Mouse (Mus musculus): ENCODE data around the gene Ttc24.

The Ttc24 gene

DNA sequence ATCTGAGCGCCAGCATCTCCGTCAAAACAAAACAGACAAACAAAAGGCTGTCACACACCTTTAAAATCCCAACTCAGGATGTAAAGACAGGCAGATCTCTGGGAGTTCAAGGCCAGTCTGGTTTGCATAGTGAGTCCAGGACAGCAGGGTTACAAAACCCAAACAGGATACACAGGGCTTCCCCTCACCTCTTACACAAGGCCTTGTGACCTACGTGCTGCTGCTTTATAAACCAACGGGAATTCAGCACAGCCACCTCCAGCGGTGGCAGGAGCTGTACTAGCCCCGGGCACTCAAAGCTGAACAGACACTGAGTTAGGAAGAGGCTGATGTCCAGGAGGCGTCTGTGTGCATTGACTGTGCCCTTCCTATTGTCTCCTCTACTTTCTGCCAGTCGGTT lies 663 bp downstream of the Ttc24 start:
- no peak for DNase-seq (ENCODE audit: low spot score)

GRCm38 (mm10) chr3:88074766-88075165 lies 3.3 kb downstream of the Ttc24 start:
- no peak for DNase-seq (ENCODE audit: low spot score)

- DNase-seq (ENCODE audit: low spot score), result no peak
Observed at GRCm38 (mm10) chr3:88074351-88074750, 3.8 kb downstream of the Ttc24 start.

DNA sequence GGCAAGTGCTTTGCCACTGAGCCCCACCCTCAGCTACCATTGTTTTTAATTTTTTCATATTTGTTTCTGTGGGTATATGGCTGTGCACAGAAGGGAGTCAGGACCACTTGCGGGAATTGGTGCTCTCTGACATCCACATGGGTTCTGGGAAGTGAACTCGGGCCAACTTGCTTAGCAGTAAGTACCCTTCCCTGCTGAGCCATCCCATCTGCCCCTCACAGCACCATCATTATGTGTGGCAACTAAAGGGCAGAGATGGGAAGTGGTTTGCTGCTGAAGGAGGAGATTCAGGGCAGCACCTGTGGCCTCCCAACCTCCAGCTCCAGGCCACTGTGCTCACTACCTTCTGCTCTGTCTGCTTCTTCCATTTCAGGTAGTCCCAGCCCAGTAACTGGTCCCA lies 4.5 kb downstream of the Ttc24 start:
- no peak for DNase-seq (ENCODE audit: low spot score)

DNA sequence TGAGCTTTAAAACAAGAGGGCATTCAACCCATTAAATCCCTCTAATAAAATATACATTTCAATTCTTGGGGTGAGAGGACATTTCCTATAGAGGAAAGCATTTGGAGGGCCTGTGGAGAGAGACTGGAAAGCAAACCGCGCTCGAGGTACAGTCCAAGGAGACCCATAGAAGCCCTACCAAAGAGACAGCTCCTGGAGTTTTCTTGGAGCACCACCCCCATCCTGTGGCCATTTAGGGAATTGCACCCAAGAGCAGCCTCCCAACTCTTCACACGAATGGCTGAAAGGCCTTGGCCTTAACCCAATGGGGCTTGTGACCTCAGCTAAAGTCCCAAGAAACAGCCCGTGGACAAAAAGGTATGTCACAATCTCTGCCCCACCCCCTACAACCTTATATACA lies 6.3 kb downstream of the Ttc24 start:
- DNase-seq (ENCODE audit: low spot score), result peak; percentile 76

DNA sequence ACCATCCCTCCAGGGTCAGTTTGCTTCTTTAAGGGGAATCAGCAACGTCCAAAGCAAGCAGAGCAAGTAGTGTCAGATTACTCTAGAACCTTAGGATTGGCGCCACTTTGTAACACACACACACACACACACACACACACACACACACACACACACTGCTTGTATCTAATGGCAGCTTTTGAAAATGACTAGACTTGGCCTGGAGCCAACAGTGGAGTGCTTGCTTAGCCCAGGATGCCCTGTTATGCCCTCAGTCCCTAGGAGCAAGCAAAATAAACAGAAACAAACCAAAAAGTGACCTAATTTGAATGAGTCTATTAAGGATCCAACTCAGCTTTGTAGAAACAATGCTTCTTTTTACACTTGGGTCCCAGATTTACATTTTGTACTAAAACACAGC lies 9.7 kb downstream of the Ttc24 start:
- no peak for DNase-seq (ENCODE audit: low spot score)

- peak; percentile 95 for DNase-seq (ENCODE audit: low spot score)
Observed at GRCm38 (mm10) chr3:88057902-88058696, 20.0 kb downstream of the Ttc24 start, which contains the start of gene Naxe. Gene Naxe (minus strand): TSS chr3:88058495.

- no peak for DNase-seq (ENCODE audit: low spot score)
Observed at GRCm38 (mm10) chr3:88057030-88057429, 21.1 kb downstream of the Ttc24 start.

GRCm38 (mm10) chr3:88049532-88049931 lies 28.6 kb downstream of the Ttc24 start:
- no peak for DNase-seq (ENCODE audit: low spot score)

GRCm38 (mm10) chr3:88042661-88043421 lies 35.3 kb downstream of the Ttc24 start, which contains the start of gene Gpatch4:
Gene Gpatch4 (plus strand): TSS chr3:88043108.
- peak; percentile 97 for DNase-seq (ENCODE audit: low spot score)

DNA sequence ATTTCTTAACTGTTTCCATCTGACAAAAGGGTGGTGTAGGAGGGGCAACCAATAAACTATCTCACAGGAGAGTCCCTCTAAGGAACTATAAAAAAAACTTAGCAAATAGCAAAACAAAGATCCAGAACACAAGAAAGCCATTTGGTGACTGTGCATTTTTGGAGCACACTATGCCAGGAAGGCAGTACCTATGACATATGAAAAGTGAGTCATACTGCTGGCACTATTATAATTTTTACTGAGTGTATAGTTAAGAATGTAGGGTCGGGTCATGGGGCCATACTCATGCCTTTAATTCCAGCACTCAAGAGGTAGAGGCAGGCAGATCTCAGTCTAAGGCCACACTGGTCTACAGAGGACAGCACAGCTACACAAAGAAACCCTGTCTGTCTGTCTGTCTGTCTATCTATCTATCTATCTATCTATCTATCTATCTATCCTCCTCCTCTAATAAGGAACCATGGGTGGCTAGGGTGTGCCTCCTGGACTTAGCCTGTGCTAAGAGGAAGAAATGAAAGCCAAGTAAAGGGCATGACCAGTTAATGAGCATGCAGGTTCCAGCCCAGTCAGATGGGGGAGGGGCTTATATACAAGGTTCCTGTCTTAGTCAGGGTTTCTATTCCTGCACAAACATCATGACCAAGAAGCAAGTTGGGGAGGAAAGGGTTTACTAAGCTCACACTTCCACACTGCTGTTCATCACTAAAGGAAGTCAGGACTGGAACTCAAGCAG lies 42.4 kb downstream of the Ttc24 start:
- no peak for DNase-seq (ENCODE audit: low spot score)

DNA sequence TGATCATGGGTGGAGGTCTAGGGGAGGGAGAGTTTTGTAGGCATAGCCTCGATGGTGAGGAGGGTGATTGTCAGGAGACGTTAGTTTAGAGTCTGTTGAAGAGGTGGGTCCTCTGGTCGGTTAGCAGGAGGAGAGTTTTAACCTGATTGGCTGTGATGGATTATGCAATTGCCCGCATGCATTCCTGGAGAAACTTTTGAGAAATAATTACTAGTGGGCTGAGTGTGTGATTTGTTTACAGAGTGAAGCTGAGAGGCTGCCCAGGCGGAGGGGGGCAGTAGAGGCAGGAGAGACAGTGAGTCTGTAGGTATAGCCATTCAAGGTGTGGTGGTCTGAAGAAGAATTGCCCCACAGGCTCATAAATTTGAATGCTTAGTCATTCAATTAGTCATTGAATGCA lies 44.6 kb downstream of the Ttc24 start:
- no peak for DNase-seq (ENCODE audit: low spot score)

GRCm38 (mm10) chr3:88030608-88031395 lies 47.3 kb downstream of the Ttc24 start:
- DNase-seq (ENCODE audit: low spot score), result no peak

DNA sequence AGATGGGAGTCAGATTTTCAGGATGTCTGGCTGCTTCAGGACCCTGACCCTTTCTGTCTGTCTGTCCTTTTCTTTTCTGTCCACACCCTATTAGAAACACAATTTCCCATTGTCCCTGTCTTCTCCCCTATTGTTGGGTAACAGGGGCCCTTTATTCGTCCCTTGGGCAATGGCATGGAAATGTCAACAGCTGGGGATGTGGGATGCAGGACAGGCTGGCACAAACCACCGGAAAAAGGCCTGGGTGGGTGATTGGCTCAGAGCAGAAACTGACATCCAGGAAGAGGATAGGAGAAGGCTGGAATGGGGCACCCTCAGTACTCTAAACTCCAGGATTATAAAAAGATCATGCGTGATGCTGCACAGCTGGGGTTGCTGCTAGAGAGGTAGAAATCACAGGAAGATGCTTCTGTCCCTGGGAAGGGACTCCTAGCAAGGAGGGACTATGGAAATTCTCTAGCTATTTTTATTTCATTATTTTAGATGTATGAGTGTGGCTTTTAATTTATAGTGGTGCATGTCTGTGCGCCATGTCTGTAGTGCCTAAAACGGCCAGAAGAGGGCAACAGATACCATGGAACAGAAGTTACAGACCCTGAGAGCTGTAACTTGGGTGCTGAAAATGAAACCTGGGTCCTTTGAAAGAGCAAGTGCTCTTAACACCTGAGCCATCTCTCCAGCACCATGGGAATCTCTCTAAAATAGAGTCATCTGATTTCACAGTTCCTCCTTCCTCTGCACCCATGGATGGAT lies 50.5 kb downstream of the Ttc24 start, which contains the start of gene Hapln2:
Gene Hapln2, minus strand, starts transcription at position 150 of the 753 bp plus-strand sequence.
- peak; percentile 29 for DNase-seq (ENCODE audit: low spot score)

- DNase-seq (ENCODE audit: low spot score), result no peak
Observed at GRCm38 (mm10) chr3:88026823-88027222, 51.3 kb downstream of the Ttc24 start.

DNA sequence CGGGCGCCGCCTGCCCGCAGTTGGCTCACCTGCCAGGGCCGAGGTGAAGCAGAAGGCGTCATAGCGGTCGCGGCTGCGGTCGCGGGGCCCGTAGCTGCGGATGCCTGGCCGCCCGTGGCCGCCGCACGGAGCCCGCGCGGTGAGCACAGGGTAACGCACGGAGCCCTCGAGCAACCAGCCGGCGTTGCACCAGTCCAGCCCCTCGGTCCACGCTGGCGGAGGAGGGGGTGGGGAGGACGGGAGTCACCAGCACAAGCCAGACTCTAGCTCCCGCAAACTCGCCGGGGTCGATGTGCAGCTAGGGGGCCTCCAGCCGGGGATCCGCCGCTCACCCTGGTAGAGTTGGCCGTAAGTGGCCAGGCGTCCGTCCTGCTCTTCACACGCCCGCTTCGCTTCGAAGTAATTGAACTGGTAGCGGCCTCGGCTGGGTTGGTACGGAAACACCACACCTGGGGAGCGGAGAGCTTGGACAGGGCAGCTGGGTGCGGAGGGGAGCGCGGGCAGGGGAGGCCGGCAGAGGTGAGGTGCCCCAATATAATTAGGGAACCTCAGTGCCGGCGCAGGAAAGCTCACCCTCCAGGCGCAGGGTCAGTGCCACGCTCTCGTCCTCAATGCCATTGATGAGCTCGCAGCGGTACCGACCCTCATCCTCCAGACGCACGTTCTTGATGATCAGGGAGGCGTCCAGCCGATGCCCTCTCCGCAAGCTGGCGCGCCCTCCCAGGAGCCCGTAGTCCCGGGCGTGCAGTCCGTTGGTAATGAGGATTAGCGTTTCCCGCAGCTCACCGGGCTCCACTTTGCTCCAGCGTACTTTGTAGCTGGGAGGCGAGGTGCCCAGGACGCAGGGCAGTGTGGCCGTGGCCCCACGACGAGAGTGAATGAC lies 54.7 kb downstream of the Ttc24 start:
- peak; percentile 35 for DNase-seq (ENCODE audit: low spot score)

DNA sequence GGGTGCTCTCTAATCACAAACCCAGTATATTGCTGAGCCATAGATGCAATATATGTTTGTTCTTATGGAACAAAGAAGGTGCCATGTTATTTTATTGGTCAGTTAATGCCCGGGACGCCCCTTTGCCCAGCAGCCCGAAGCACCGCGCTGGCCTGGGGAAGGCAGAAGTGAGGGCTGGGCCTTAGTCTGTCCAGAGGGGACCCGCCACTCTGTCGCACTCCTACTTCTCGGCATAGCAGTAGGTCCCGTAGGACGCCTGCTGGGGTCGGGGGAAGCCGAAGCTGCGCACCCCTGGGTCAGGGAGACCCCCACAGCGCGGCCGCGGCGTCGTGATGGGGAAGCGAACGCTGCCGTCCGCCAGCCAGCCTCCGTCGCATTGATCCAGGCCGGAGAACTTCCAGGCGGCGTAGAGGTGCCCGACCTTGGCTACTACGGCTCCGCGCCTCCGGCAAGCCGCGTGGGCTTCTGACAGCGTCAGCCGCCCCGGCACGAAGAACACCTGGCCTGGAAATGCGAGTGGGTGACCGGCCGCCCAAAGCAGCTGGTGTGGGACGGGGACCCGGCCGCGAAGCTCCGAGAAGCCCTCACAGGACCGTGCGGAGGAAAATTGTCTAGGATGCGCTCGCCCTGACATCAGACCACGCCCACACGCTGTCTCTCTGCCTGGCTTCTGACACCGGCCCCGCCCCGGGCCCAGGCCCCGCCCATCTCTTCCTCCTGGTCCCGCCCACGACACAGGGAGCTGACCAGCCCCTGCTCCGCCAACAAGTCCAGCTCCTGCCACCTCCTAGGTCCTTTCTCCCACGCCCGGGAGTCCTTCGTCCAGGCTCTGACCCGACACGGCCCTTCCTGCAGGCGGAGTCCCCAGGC lies 55.5 kb downstream of the Ttc24 start:
- peak; percentile 95 for DNase-seq (ENCODE audit: low spot score)
